Mouse (Mus musculus) frontal cortex, postnatal 25 days (tissue): Measurements from ENCODE around the gene Gpc6.
"Not testable (repeated sequence)": the region's sequence is repeated elsewhere in the genome, so short reads cannot be mapped to it uniquely, and the experiment has no call there.

Experiments used
- DNase-seq, 2 experiments: peaks; one replicate each; pipeline ENCODE4 v3.0.0; 2022; ENCODE audit warnings: low spot score in 2 of 2

The Gpc6 gene

DNA sequence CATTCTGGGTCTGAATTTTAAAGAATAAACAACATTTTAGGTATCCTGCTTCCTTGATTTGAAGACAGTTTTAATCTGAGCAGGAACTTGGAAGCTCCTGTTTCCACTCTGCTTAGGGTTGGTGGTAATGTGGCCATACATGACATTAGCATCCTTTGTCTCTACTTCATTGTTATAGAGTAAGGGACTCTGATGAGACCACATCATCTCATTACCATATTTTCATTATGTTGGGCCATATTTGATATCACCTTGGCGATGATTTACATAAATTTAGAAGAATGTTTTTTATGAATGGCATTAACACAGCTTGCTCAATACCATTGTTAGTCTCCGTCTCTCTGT is 436.8 kb downstream of the Gpc6 start:
- DNase-seq, result no peak

- no peak for DNase-seq
Observed at GRCm38 (mm10) chr14:117369331-117369866, 444.3 kb downstream of the Gpc6 start.

GRCm38 (mm10) chr14:117376822-117377376 is 451.8 kb downstream of the Gpc6 start:
- DNase-seq, result no peak

GRCm38 (mm10) chr14:117379979-117380378 is 454.9 kb downstream of the Gpc6 start:
- DNase-seq, result no peak

GRCm38 (mm10) chr14:117383188-117383587 is 458.1 kb downstream of the Gpc6 start:
- no peak for DNase-seq

DNA sequence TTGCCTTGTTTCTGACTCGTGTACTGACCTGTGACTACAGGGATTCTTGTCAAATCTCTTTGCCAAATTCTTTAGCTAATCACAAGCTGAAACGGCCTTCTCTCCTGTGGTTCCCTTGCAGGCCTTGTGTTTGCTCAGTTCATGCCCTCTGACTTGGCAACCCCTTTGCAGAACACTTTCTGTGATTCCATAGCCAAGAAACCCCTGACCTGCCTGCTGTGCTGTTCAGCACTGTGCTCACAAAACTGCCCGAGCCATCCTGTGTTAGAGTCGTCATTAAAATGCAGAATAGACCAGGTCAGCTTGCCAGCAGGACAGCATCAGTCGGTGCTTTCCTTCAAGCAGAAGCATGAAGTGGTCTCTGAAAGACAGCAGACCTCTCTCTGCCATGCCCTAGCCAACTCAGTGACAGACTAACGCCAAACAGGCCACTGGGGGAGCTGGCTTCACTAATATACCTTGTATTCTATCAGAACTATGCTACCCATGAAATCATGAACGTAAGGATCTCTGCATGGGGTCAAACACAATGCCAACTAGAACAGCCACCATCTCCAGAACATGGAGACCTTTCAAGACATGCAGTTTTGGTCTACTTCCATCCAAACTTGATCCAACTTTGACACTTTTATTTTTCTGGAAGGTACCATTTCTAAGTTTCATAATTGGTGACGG is 459.1 kb downstream of the Gpc6 start:
- DNase-seq, result no peak

GRCm38 (mm10) chr14:117385731-117386270 is 460.7 kb downstream of the Gpc6 start:
- DNase-seq, result no peak

- no peak for DNase-seq
Observed at GRCm38 (mm10) chr14:117390794-117391320, 465.7 kb downstream of the Gpc6 start.

DNA sequence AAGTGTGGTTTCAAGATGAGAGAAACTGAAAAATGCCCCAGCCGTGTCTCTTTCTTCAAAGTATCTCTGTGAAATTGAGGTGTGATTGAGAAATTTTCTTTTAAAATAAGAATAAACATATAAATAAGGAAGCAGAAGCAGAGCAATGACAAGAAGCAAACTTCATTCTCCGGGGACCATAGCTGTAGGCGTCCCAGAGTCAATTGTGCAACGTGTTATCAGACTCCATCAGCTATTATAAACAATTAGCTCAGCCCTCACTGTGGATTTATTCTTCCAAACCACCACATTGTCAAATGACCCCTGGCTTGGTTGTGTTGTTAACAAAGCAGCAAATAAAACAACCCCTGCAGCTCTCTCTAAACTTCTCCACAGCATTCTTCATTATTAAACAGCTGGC is 466.3 kb downstream of the Gpc6 start:
- no peak for DNase-seq

GRCm38 (mm10) chr14:117397165-117397564 is 472.1 kb downstream of the Gpc6 start:
- DNase-seq, result no peak

- DNase-seq, result no peak
Observed at GRCm38 (mm10) chr14:117407824-117408524, 482.9 kb downstream of the Gpc6 start.

GRCm38 (mm10) chr14:117408525-117408835 is 483.4 kb downstream of the Gpc6 start:
- no peak for DNase-seq

- no peak for DNase-seq
Observed at GRCm38 (mm10) chr14:117409778-117410177, 484.7 kb downstream of the Gpc6 start.

- no peak for DNase-seq
Observed at GRCm38 (mm10) chr14:117410511-117410910, 485.4 kb downstream of the Gpc6 start.

- no peak for DNase-seq
Observed at GRCm38 (mm10) chr14:117415045-117415444, 489.9 kb downstream of the Gpc6 start.

- no peak for DNase-seq
Observed at GRCm38 (mm10) chr14:117419561-117420218, 494.6 kb downstream of the Gpc6 start.

- DNase-seq, result no peak
Observed at GRCm38 (mm10) chr14:117421170-117421569, 496.1 kb downstream of the Gpc6 start.

DNA sequence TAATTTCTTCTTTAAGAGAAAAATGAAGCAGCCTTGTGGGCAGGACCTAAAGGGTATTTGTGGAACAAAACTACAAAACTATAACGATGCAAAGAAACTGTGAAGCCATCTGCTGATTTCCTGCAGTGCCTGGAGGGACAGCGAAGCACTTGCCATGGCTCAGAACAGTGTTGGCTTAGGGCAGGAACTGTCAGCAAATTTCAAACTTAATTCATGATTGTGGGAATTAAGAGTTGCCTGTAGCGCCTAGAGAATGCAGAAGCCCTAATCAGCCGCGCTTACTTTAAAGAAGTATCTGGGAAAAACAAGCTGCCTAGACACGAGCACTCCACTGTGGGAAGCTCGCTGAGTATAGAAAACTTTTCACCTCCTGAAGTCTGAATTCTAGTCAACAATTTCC is 501.0 kb downstream of the Gpc6 start:
- no peak for DNase-seq

- no peak for DNase-seq
Observed at GRCm38 (mm10) chr14:117427776-117428175, 502.7 kb downstream of the Gpc6 start.

GRCm38 (mm10) chr14:117435739-117436138 is 510.6 kb downstream of the Gpc6 start:
- DNase-seq, result no peak

DNA sequence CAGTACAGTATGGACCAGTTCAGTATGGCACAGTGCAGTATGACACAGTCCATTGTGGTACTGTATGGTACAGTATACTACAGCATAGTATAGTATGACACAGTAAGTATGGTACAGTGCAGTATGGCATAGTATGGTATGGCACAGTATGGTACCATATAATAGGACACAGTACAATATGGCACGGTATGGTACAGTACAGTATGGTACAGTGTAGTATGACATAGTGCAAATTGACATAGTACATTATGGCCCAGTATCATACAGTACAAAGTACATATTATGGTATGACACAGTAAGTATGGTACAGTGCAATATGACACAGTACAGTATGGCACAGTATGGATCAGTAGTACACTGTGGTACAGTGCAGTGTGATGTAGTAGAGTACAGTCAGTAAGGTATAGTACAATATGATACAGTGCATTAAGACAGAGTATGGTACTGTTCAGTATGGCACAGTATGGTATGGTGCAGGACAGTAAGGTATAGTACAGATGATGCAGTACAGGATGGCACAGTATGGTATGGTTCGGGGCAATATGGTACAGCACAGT is 521.6 kb downstream of the Gpc6 start:
- not testable (repeated sequence) for DNase-seq
